Mouse (Mus musculus) testis, adult 2 months (tissue): ENCODE measurements around the gene AL731706.1.

Source experiments
- CTCF ChIP-seq: fragments of 200-500 bp; IDR thresholded peaks from 2 replicates; pipeline ENCODE4 v1.5.1; 2012; ENCODE audit warnings: low read depth, mild to moderate bottlenecking, inconsistent platforms, low read length, moderate library complexity; ENCODE audit not compliant: control insufficient read depth, insufficient read depth, insufficient replicate concordance
- POLR2A ChIP-seq: fragments of 200-500 bp; IDR thresholded peaks from 2 replicates; pipeline ENCODE4 v1.6.1; 2012; ENCODE audit warnings: low read depth, mild to moderate bottlenecking, inconsistent platforms, low read length, moderate library complexity; ENCODE audit not compliant: control insufficient read depth

DNA sequence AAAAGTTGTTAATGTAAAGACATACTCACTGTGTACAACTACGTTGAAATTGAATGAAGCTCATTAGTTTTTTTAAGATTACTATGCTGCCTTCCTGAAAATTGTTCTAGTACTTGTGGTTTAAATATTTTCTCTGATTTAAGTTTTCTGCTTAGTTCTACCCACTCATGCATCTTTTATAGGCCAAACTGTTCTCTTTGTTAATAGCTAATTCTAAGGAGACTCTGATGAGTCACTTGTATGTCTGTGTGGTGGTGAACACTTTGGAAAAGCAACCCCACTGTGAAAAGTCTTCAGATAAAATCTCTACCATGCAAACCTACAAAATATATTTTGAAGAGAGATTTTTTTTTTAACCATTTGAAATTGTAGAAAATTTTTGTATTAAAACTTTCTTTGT is 47.1 kb upstream of the AL731706.1 start:
- TF ChIP-seq CTCF (no peak), POLR2A (no peak)
